ENCODE assay signal across 13 mouse cellular contexts in the genomic region with DNA sequence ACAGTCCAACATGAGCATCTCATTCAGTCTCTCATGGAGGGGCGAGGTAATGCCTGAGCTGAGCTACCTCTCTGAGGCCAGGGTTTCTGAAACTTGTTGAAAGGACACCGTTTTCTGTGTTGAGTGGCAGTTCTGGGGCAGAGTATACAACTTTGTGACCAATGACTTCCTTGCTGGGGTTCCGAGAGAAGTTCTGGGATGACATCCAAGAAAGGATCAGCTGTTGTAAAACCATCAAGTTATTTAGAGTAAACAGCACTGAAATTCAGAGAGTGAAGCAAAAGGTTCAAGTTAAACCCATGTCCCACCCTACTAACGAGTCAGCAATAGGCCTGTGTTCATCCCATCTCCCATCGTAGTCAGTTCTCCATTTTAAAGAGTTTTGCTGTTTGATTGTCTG.
"Had no signal": no experiment of that assay in that cellular context is flagged by ENCODE, and none has a peak within 500 bp of the region (broad histone marks: within the 10 kb centered on the region; RNA-seq: fewer than 3 reads in every experiment).

No protein-coding gene starts in this region.

- H3K27me3 ChIP-seq: limb, embryonic 13.5 days; liver, embryonic 15.5 days; midbrain, embryonic 12.5 days; neural tube, embryonic 13.5 days had no signal

- ATAC-seq: intestine, embryonic 16.5 days had no signal

- H3K4me3 ChIP-seq: limb, embryonic 13.5 days; liver, embryonic 15.5 days; midbrain, embryonic 12.5 days; neural tube, embryonic 13.5 days had no signal

- DNase-seq: left cerebral cortex, postnatal 4 days; lung, postnatal 10 days; retina, postnatal 1 day; right cerebral cortex, postnatal 4 days; spleen, adult 18-20 months; thymus, adult 18-20 months; thymus, postnatal 14 days had no signal

- H3K4me2 ChIP-seq: limb, embryonic 13.5 days; liver, embryonic 11.5 days; liver, embryonic 15.5 days; midbrain, embryonic 12.5 days; neural tube, embryonic 13.5 days had no signal

- H3K4me1 ChIP-seq: liver, embryonic 15.5 days had no signal

- H3K9me3 ChIP-seq: limb, embryonic 13.5 days; liver, embryonic 15.5 days; midbrain, embryonic 12.5 days; neural tube, embryonic 13.5 days had no signal

- H3K27ac ChIP-seq: limb, embryonic 13.5 days had no signal

- H3K9ac ChIP-seq: limb, embryonic 13.5 days; liver, embryonic 15.5 days; midbrain, embryonic 12.5 days; neural tube, embryonic 13.5 days had no signal

- H3K36me3 ChIP-seq: limb, embryonic 13.5 days; liver, embryonic 15.5 days; midbrain, embryonic 12.5 days; neural tube, embryonic 13.5 days had no signal
